Mouse (Mus musculus) layer of hippocampus, postnatal 14 days (tissue): Measurements from ENCODE around the gene Vmn1r77. TPM values are rescaled to one million over a fixed set of nuclear protein-coding genes. Genes with fewer than 3 reads are reported as not detected.
"Not testable (repeated sequence)": the region's sequence is repeated elsewhere in the genome, so short reads cannot be mapped to it uniquely, and the experiment has no call there.

Experiments
- DNase-seq, 2 experiments: peaks; one replicate each; pipeline ENCODE4 v3.0.0; 2021 to 2022; ENCODE audit warnings: low spot score in 2 of 2, mixed read lengths in 1 of 2
- long read RNA-seq, 2 experiments: library from polyadenylated mRNA; stranded (forward); transcript quantifications; one replicate each; pipeline ENCODE4 v2.0.0; 2021
- total RNA-seq, 2 experiments: library from RNA; stranded (reverse); gene quantifications; 2 replicates each; pipeline ENCODE4 v1.2.3; 2021

Gene Vmn1r77
- not detected for total RNA-seq
- long read RNA-seq, experiment 1 = 0 reads
- long read RNA-seq, experiment 2 = 0 reads

- not testable (repeated sequence) for DNase-seq
Measured at GRCm38 (mm10) chr7:12036452-12036851, at the start of gene Vmn1r77. Gene Vmn1r77 (plus strand): TSS chr7:12036752.

GRCm38 (mm10) chr7:12011491-12011890, 25.1 kb upstream of the Vmn1r77 start:
- not testable (repeated sequence) for DNase-seq

- not testable (repeated sequence) for DNase-seq
Measured at GRCm38 (mm10) chr7:12012392-12012791, 24.2 kb upstream of the Vmn1r77 start.

GRCm38 (mm10) chr7:12013106-12013505, 23.4 kb upstream of the Vmn1r77 start:
- no peak for DNase-seq

GRCm38 (mm10) chr7:12017829-12018228, 18.7 kb upstream of the Vmn1r77 start:
- not testable (repeated sequence) for DNase-seq

- DNase-seq = no peak
Measured at GRCm38 (mm10) chr7:12040664-12041063, 4.1 kb downstream of the Vmn1r77 start.

Other genes starting within 250 kb of the Vmn1r77 start
- gene Vmn1r74, start 202.8 kb upstream of the Vmn1r77 start, total RNA-seq = not detected
- not detected for gene Vmn1r75, start 162.1 kb upstream of the Vmn1r77 start, total RNA-seq
- gene Vmn1r76, start 98.5 kb upstream of the Vmn1r77 start, total RNA-seq = not detected
- gene Vmn1r78, start 113.5 kb downstream of the Vmn1r77 start, total RNA-seq = not detected
- not detected for gene Vmn1r79, start 134.5 kb downstream of the Vmn1r77 start, total RNA-seq
- not detected for gene Vmn1r80, start 152.5 kb downstream of the Vmn1r77 start, total RNA-seq
- gene Vmn1r81, start 231.5 kb downstream of the Vmn1r77 start, total RNA-seq = not detected